Mouse (Mus musculus): ENCODE data around the gene Pnpla3.

- TF ChIP-seq CTCF (IDR thresholded peaks at IDR 0.05; ENCODE audit: borderline replicate concordance, control insufficient read depth, extremely low read depth, insufficient read depth, low read length, poor library complexity) (no peak), POLR2A (IDR thresholded peaks at IDR 0.05; ENCODE audit: control insufficient read depth, extremely low read depth, insufficient read depth, low read length, poor library complexity) (no peak)
Observed at GRCm38 (mm10) chr15:84216461-84217084, 48.9 kb downstream of the Pnpla3 start.

Measured in thymus, adult 2 months (tissue).